Mouse (Mus musculus): ENCODE measurements around the gene Phospho1. TPM values are rescaled to one million over a fixed set of nuclear protein-coding genes. Genes with fewer than 3 reads are reported as not detected.

Gene Phospho1
- polyA plus RNA-seq, 1 experiment from 2014 or later, result 2.6 TPM

- Histone ChIP-seq H3K9ac (ENCODE audit: low read depth, low read length) (no peak overlapping the region), H3K27ac (ENCODE audit: low read depth, low read length) (no peak overlapping the region), H3K4me3 (ENCODE audit: low read depth, low read length) (no peak overlapping the region), H3K36me3 (ENCODE audit: control insufficient read depth, insufficient read depth) (no peaks in the 10 kb centered on the region), H3K9me3 (ENCODE audit: control insufficient read depth) (no peaks in the 10 kb centered on the region), H3K4me1 (replicated peaks; ENCODE audit: control insufficient read depth, insufficient read depth, low read length) (no peaks in the 10 kb centered on the region), H3K4me2 (replicated peaks; ENCODE audit: low read depth) (no peak overlapping the region), H3K27me3 (replicated peaks; ENCODE audit: control insufficient read depth, insufficient read depth, low read length) (no peaks in the 10 kb centered on the region)
- TF ChIP-seq CTCF (IDR thresholded peaks at IDR 0.05; ENCODE audit: low read depth), result no peak
- 59% methylated on average over 8 of the region's 8 CpGs for WGBS
- 0 out of 2 replicates have a peak, but pooled peaks have one; percentile 22 for ATAC-seq
Observed at GRCm38 (mm10) chr11:95819138-95819537, 5.2 kb upstream of the Phospho1 start.

GRCm38 (mm10) chr11:95821511-95821910 lies 2.8 kb upstream of the Phospho1 start:
- Histone ChIP-seq H3K36me3 (ENCODE audit: control insufficient read depth, insufficient read depth) (no peaks in the 10 kb centered on the region), H3K4me3 (ENCODE audit: low read depth, low read length) (no peak overlapping the region), H3K27me3 (replicated peaks; ENCODE audit: control insufficient read depth, insufficient read depth, low read length) (no peaks in the 10 kb centered on the region), H3K4me1 (replicated peaks; ENCODE audit: control insufficient read depth, insufficient read depth, low read length) (no peaks in the 10 kb centered on the region), H3K4me2 (replicated peaks; ENCODE audit: low read depth) (no peak overlapping the region), H3K9ac (ENCODE audit: low read depth, low read length) (no peak overlapping the region), H3K9me3 (ENCODE audit: control insufficient read depth) (no peaks in the 10 kb centered on the region), H3K27ac (ENCODE audit: low read depth, low read length) (no peak overlapping the region)
- TF ChIP-seq CTCF (IDR thresholded peaks at IDR 0.05; ENCODE audit: low read depth), result no peak
- WGBS, result 61% methylated on average over 3 of the region's 3 CpGs
- ATAC-seq, result peak; percentile 8; the same call in 1 of the 2 replicates

- Histone ChIP-seq H3K36me3 (ENCODE audit: control insufficient read depth, insufficient read depth) (no peaks in the 10 kb centered on the region), H3K4me1 (replicated peaks; ENCODE audit: control insufficient read depth, insufficient read depth, low read length) (0 out of 2 replicates have a peak, but pooled peaks cover 3% of the 10 kb centered on the region), H3K9me3 (ENCODE audit: control insufficient read depth) (no peaks in the 10 kb centered on the region), H3K4me3 (ENCODE audit: low read depth, low read length) (no peak overlapping the region), H3K27me3 (replicated peaks; ENCODE audit: control insufficient read depth, insufficient read depth, low read length) (no peaks in the 10 kb centered on the region), H3K27ac (ENCODE audit: low read depth, low read length) (no peak overlapping the region), H3K9ac (ENCODE audit: low read depth, low read length) (no peak overlapping the region), H3K4me2 (replicated peaks; ENCODE audit: low read depth) (no peak overlapping the region)
- WGBS, result 96% methylated on average over 4 of the region's 4 CpGs
- no peak for ATAC-seq
- TF ChIP-seq CTCF (IDR thresholded peaks at IDR 0.05; ENCODE audit: low read depth), result no peak
Observed at GRCm38 (mm10) chr11:95822437-95822836, 1.9 kb upstream of the Phospho1 start.

- H3K27me3 ChIP-seq (replicated peaks; ENCODE audit: control insufficient read depth, insufficient read depth, low read length), result peaks cover 11% of the 10 kb centered on the region
- TF ChIP-seq CTCF (IDR thresholded peaks at IDR 0.05; ENCODE audit: low read depth), result no peak
- no peak for ATAC-seq
Observed at GRCm38 (mm10) chr11:95824877-95825243, 561 bp downstream of the Phospho1 start.

GRCm38 (mm10) chr11:95825625-95826024 lies 1.3 kb downstream of the Phospho1 start:
- ATAC-seq, result no peak
- peaks cover 19% of the 10 kb centered on the region for H3K27me3 ChIP-seq (replicated peaks; ENCODE audit: control insufficient read depth, insufficient read depth, low read length)
- no peak for TF ChIP-seq CTCF (IDR thresholded peaks at IDR 0.05; ENCODE audit: low read depth)
- no peak overlapping the region for H3K27ac ChIP-seq (ENCODE audit: low read depth, low read length)
- 0 out of 2 replicates have a peak, but pooled peaks cover 3% of the 10 kb centered on the region for H3K4me1 ChIP-seq (replicated peaks; ENCODE audit: control insufficient read depth, insufficient read depth, low read length)
- H3K4me3 ChIP-seq (ENCODE audit: low read depth, low read length), result no peak overlapping the region
- WGBS, result 60% methylated on average over 3 of the region's 3 CpGs
- H3K36me3 ChIP-seq (ENCODE audit: control insufficient read depth, insufficient read depth), result no peaks in the 10 kb centered on the region
- H3K4me2 ChIP-seq (replicated peaks; ENCODE audit: low read depth), result peak overlapping the region; percentile 6; the same call in 1 of the 2 replicates
- no peaks in the 10 kb centered on the region for H3K9me3 ChIP-seq (ENCODE audit: control insufficient read depth)
- H3K9ac ChIP-seq (ENCODE audit: low read depth, low read length), result no peak overlapping the region

More at GRCm38 (mm10) chr11:95824877-95825243, 561 bp downstream of the Phospho1 start:
- 8% methylated on average over 11 of the region's 11 CpGs for WGBS
- peak overlapping the region; percentile 94 for H3K4me2 ChIP-seq (replicated peaks; ENCODE audit: low read depth)
- H3K9ac ChIP-seq (ENCODE audit: low read depth, low read length), result peak overlapping the region; percentile 78
- 0 out of 2 replicates have a peak, but pooled peaks cover 3% of the 10 kb centered on the region for H3K4me1 ChIP-seq (replicated peaks; ENCODE audit: control insufficient read depth, insufficient read depth, low read length)
- H3K4me3 ChIP-seq (ENCODE audit: low read depth, low read length), result peak overlapping the region; percentile 56
- H3K36me3 ChIP-seq (ENCODE audit: control insufficient read depth, insufficient read depth), result no peaks in the 10 kb centered on the region
- H3K27ac ChIP-seq (ENCODE audit: low read depth, low read length), result no peak overlapping the region
- H3K9me3 ChIP-seq (ENCODE audit: control insufficient read depth), result no peaks in the 10 kb centered on the region

GRCm38 (mm10) chr11:95826317-95827167 lies 2.2 kb downstream of the Phospho1 start:
- Histone ChIP-seq H3K27ac (ENCODE audit: low read depth, low read length) (no peak overlapping the region; the same call in 1 of the 2 replicates), H3K4me3 (ENCODE audit: low read depth, low read length) (no peak overlapping the region), H3K4me1 (replicated peaks; ENCODE audit: control insufficient read depth, insufficient read depth, low read length) (0 out of 2 replicates have a peak, but pooled peaks cover 3% of the 10 kb centered on the region), H3K27me3 (replicated peaks; ENCODE audit: control insufficient read depth, insufficient read depth, low read length) (peaks cover 28% of the 10 kb centered on the region), H3K36me3 (ENCODE audit: control insufficient read depth, insufficient read depth) (no peaks in the 10 kb centered on the region), H3K9ac (ENCODE audit: low read depth, low read length) (no peak overlapping the region), H3K4me2 (replicated peaks; ENCODE audit: low read depth) (0 out of 2 replicates have a peak overlapping the region, but pooled peaks have one; percentile 37), H3K9me3 (ENCODE audit: control insufficient read depth) (no peaks in the 10 kb centered on the region)
- WGBS, result 42% methylated on average over 6 of the region's 6 CpGs
- TF ChIP-seq CTCF (IDR thresholded peaks at IDR 0.05; ENCODE audit: low read depth), result no peak
- ATAC-seq, result no peak

Measured in intestine, postnatal 0 days (tissue).